Mouse (Mus musculus) lung, adult 2 months (tissue): Measurements from ENCODE around the gene Pkd2l1.

Experiments used
- CTCF ChIP-seq: fragments of 200-500 bp; IDR thresholded peaks from 2 replicates; pipeline ENCODE4 v1.5.1; 2011; ENCODE audit warnings: mild to moderate bottlenecking, low read length, control low read depth; ENCODE audit not compliant: insufficient read depth
- POLR2A ChIP-seq: fragments of 200-500 bp; IDR thresholded peaks from 2 replicates; pipeline ENCODE4 v1.6.1; 2011; ENCODE audit warnings: low read depth, mild to moderate bottlenecking, control low read depth, low read length, borderline replicate concordance; ENCODE audit errors: extremely low read depth

- no peak for TF ChIP-seq CTCF
- no peak for TF ChIP-seq POLR2A
Measured at GRCm38 (mm10) chr19:44192342-44192741, at the start of gene Pkd2l1.
